Mouse (Mus musculus) kidney, adult 8-10 months (tissue): ENCODE data around the gene Tmem145.
"Not testable (repeated sequence)": the region's sequence is repeated elsewhere in the genome, so short reads cannot be mapped to it uniquely, and the experiment has no call there.

Experiments used
- DNase-seq, 2 experiments: peaks; one replicate each; pipeline ENCODE4 v3.0.0; 2022

Gene Tmem145

DNA sequence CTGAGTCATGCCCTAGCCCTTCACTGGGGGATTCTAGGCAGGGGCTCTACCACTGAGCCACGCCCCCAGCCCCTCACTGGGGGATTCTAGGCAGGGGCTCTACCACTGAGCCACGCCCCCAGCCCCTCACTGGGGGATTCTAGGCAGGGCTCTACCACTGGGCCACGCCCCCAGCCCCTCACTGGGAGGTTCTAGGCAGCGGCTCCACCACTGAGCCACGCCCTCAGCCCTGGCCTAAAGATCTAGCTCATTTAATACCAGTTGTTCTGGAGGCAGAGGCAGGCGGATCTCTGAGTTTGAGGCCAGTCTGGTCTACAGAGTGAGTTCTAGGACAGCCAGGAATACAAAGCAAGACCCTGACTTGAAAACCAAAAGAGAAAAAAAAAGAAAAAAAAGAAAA is 19.5 kb downstream of the Tmem145 start:
- DNase-seq, result not testable (repeated sequence)

DNA sequence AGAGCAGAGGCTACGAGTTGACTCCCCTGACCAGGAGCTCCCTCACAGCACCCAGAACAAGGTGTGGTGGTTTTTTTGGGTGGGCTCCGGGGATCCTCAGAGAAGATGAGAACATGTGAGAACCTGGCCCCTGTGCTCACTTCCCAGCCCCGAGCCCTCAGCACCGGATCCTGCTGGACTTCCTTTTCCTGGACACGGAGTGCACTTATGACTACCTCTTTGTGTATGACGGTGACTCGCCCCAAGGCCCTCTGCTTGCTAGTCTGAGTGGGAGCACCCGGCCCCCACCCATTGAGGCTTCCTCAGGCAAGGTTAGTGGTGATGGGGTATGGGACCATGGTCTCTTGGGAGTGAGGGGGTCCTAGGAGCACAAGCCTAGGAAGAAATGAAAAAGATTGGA is 20.3 kb downstream of the Tmem145 start:
- DNase-seq, result no peak

GRCm38 (mm10) chr7:25333596-25334307 is 27.8 kb downstream of the Tmem145 start:
- peak; percentile 71 to 80 for DNase-seq

DNA sequence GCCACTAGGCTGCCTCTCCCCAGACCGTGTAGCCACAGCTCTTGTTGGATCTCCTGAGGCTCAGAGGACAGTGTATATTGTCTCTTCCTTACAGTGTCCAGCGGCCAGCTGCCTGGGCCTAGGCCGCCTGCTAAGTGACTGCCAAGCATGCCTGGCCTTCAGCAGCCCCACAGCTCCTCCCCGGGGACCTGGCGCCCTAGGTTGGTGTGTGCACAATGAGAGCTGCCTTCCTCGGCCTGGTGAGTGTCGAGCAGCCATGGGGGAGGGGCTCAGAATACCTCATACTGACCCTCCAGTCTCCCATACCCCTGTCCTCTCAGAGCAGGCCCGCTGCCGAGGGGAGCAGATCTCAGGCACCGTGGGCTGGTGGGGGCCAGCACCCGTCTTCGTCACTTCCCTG is 28.6 kb downstream of the Tmem145 start:
- no peak for DNase-seq

- DNase-seq, result no peak
Measured at GRCm38 (mm10) chr7:25339329-25339728, 33.4 kb downstream of the Tmem145 start.

DNA sequence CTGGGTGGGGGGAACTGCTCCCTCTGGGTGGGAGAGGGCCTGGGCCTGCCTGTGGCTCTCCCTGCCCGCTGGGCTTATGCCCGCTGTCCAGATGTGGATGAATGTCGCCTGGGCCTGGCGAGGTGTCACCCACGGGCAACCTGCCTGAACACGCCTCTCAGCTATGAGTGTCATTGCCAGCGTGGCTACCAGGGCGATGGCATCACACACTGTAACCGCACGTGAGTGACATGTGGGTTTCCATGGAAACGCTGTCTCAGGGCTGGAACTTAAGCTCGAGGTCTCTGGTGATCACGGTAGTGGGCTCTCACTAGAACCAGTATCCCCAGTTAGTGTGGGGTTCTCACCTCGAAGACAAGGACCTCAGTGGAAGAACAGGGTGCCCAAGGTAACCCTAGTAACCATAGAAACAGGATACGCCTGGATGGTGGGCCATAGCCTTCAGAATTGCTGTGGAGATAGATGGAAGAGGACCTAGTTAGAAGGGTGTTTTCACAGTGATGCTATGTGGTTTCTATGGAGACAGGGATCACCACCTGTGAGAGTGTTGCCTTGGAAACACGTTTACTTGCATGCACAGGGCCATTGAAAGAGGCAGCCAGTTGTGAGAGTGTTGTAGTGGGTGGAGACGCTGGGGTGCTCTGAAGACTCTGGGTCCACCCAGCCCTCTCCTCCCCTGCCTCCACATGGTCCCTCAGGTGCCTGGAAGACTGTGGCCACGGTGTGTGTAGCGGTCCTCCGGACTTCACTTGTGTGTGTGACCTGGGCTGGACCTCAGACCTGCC is 35.3 kb downstream of the Tmem145 start:
- DNase-seq, result no peak

DNA sequence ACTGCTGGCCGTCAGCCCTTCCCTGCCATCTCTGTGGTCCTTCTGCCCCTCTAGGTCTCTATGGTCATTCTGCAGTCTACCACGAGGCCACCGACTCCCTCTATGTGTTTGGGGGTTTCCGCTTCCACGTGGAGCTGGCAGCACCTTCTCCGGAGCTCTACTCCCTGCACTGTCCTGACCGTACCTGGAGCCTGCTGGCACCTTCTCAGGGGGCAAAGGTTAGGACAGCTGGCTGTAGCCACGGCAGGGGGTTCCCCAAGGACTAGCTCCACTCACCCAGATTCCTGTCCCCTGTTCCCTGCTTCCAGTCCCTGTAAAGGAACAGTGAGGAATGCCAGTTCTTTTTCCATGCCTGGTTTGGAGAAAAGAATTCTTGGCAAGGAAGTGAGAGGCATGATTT is 43.0 kb downstream of the Tmem145 start:
- peak; percentile 38 to 66 for DNase-seq

DNA sequence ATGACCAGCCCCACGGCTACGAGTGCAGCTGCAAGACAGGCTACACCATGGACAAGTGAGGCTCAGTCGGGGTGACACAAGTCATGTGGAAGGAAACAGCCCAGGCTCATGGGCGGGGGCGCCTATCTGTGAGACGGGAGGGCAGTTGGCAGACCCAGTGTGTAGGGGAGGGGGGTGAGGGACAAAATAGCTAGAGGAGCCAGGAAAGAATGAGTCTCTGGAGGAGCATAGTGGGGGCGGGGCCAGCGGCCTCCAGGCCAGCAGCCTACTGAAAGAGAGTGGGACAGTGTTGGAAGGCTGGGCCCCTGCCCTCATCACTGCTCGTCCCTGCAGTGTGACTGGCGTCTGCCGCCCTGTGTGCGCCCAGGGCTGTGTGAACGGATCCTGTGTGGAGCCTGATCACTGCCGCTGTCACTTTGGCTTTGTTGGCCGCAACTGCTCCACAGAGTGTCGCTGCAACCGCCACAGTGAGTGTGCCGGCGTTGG is 52.9 kb downstream of the Tmem145 start:
- DNase-seq, result no peak

GRCm38 (mm10) chr7:25363151-25363550 is 57.2 kb downstream of the Tmem145 start:
- no peak for DNase-seq

DNA sequence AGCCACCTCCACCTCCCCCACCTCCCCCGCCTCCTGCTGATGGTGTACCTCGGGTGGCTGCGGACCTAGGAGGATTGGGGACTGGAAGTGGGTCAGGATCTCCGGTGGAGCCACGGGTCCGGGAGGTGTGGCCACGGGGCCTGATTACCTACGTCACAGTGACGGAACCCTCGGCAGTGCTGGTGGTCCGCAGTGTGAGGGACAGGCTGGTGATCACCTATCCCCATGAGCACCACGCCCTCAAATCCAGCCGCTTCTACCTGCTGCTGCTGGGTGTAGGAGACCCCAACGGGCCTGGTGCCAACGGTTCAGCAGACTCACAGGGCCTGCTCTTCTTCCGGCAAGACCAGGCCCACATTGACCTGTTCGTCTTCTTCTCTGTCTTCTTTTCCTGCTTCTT is 57.7 kb downstream of the Tmem145 start:
- no peak for DNase-seq
